Mouse (Mus musculus) MEL (cell line): ENCODE data around the gene Stag1.

Experiments used
- CHD2 ChIP-seq: IDR thresholded peaks from 2 replicates; pipeline ENCODE4 v1.6.1; 2011; ENCODE audit warnings: low read length, improper control_type of control experiment
- CTCF ChIP-seq, 3 experiments: IDR thresholded peaks in 2 of 3; conservative IDR thresholded peaks in 1 of 3; 2 replicates each; pipeline ENCODE4 v1.5.1; 2011 to 2012; ENCODE audit warnings: low read length in 3 of 3, low read depth in 2 of 3, mild to moderate bottlenecking in 2 of 3, improper control_type of control experiment in 1 of 3, inconsistent platforms in 1 of 3, mixed read lengths in 1 of 3, moderate library complexity in 1 of 3; ENCODE audit not compliant: control insufficient read depth in 1 of 3, insufficient read depth in 1 of 3, poor library complexity in 1 of 3, severe bottlenecking in 1 of 3
- EP300 ChIP-seq, 2 experiments: IDR thresholded peaks; 2 replicates each; pipeline ENCODE4 v1.6.1; 2011; ENCODE audit warnings: improper control_type of control experiment in 2 of 2, low read length in 2 of 2, low read depth in 1 of 2, mild to moderate bottlenecking in 1 of 2
- GABPA ChIP-seq: IDR thresholded peaks from 2 replicates; pipeline ENCODE4 v1.6.1; 2012; ENCODE audit warnings: low read depth, mild to moderate bottlenecking, inconsistent platforms, low read length, improper control_type of control experiment, moderate library complexity
- MEF2A ChIP-seq: IDR thresholded peaks from 2 replicates; pipeline ENCODE4 v1.6.1; 2014; ENCODE audit warnings: low read depth, mild to moderate bottlenecking, inconsistent platforms, low read length, improper control_type of control experiment; ENCODE audit not compliant: poor library complexity, insufficient replicate concordance, severe bottlenecking; ENCODE audit errors: extremely low read depth
- POLR2A ChIP-seq, 2 experiments: IDR thresholded peaks; 2 replicates each; pipeline ENCODE4 v1.6.1; 2011 to 2012; ENCODE audit warnings: low read length in 2 of 2, mild to moderate bottlenecking in 2 of 2, control low read depth in 1 of 2, improper control_type of control experiment in 1 of 2, low read depth in 1 of 2, moderate library complexity in 1 of 2; ENCODE audit not compliant: control insufficient read depth in 1 of 2, insufficient read depth in 1 of 2, poor library complexity in 1 of 2
- TAL1 ChIP-seq: IDR thresholded peaks from 2 replicates; pipeline ENCODE4 v1.6.1; 2012; ENCODE audit warnings: mild to moderate bottlenecking, inconsistent platforms, low read length, moderate library complexity, mixed read lengths
- TCF12 ChIP-seq: IDR thresholded peaks from 2 replicates; pipeline ENCODE4 v1.6.1; 2014; ENCODE audit warnings: low read depth, mild to moderate bottlenecking, inconsistent platforms, low read length, improper control_type of control experiment, moderate library complexity
- USF1 ChIP-seq: IDR thresholded peaks from 2 replicates; pipeline ENCODE4 v1.6.1; 2014; ENCODE audit warnings: low read depth, mild to moderate bottlenecking, inconsistent platforms, low read length, improper control_type of control experiment, moderate library complexity
- ZC3H11A ChIP-seq: IDR thresholded peaks from 2 replicates; pipeline ENCODE4 v1.6.1; 2012; ENCODE audit warnings: low read depth, mild to moderate bottlenecking, inconsistent platforms, low read length, improper control_type of control experiment
- ZKSCAN1 ChIP-seq: IDR thresholded peaks from 2 replicates; pipeline ENCODE4 v1.6.1; 2012; ENCODE audit warnings: low read depth, mild to moderate bottlenecking, inconsistent platforms, low read length, improper control_type of control experiment, moderate library complexity
- ZMIZ1 ChIP-seq: IDR thresholded peaks from 2 replicates; pipeline ENCODE4 v1.6.1; 2012; ENCODE audit warnings: low read depth, mild to moderate bottlenecking, inconsistent platforms, low read length, improper control_type of control experiment, moderate library complexity

DNA sequence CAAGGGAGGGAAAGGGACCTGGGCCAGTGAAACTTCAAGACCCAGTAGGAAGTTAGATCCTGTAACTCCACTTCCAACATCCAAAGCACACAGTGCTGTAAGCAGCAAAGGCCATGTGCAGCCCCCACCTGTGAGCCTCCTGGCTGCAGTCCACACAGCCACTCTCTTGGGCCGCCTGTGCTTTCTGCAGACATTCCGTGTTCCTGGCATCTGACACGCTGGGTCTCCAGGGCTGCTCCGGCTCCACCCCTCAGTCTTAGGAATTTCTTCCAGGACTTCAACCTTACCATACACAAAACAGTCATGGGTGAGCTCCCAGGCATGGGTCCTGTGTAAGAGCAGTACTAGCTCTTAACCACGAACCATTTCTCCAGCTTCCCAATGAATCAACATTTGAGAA, 381.7 kb downstream of the Stag1 start:
- TF ChIP-seq POLR2A (IDR thresholded peaks at IDR 0.05; ENCODE audit: control insufficient read depth in 1 of 2, insufficient read depth in 1 of 2, low read depth in 1 of 2, low read length in 2 of 2, poor library complexity in 1 of 2) (no peak), USF1 (no peak), CTCF (IDR thresholded peaks at IDR 0.05 in 2 of 3, conservative IDR thresholded peaks at IDR 0.05 in 1 of 3; ENCODE audit: control insufficient read depth in 1 of 3, insufficient read depth in 1 of 3, low read depth in 2 of 3, low read length in 3 of 3, poor library complexity in 1 of 3, severe bottlenecking in 1 of 3) (no peak), MEF2A (no peak), TCF12 (no peak), ZMIZ1 (no peak), ZKSCAN1 (no peak), GABPA (no peak), ZC3H11A (no peak), EP300 (IDR thresholded peaks at IDR 0.05; ENCODE audit: low read depth in 1 of 2, low read length in 2 of 2) (no peak), CHD2 (no peak), TAL1 (no peak)
